Mouse (Mus musculus) ES-Bruce4 (cell line): ENCODE measurements around the gene Zfp653. TPM values are rescaled to one million over a fixed set of nuclear protein-coding genes. Genes with fewer than 3 reads are reported as not detected.
"Not testable (repeated sequence)": the region's sequence is repeated elsewhere in the genome, so short reads cannot be mapped to it uniquely, and the experiment has no call there.

Experiments
- H3K27ac ChIP-seq: 2 replicates; pipeline ENCODE4 v1.5.1; 2012; ENCODE audit warnings: low read length, inconsistent platforms; ENCODE audit not compliant: insufficient read depth
- H3K27me3 ChIP-seq: 2 replicates; pipeline ENCODE4 v1.6.1; 2012; ENCODE audit warnings: mild to moderate bottlenecking, low read length, inconsistent platforms; ENCODE audit not compliant: control insufficient read depth, poor library complexity, insufficient read depth, severe bottlenecking
- H3K36me3 ChIP-seq: 2 replicates; pipeline ENCODE4 v1.6.1; 2012; ENCODE audit warnings: inconsistent platforms, mild to moderate bottlenecking, low read length, moderate library complexity; ENCODE audit not compliant: control insufficient read depth, poor library complexity, insufficient read depth, severe bottlenecking
- H3K4me1 ChIP-seq: one replicate; pipeline ENCODE4 v1.8.1; 2011; ENCODE audit warnings: low read length; ENCODE audit not compliant: control insufficient read depth, insufficient read depth
- H3K4me3 ChIP-seq: 2 replicates; pipeline ENCODE4 v1.5.1; 2011; ENCODE audit warnings: low read depth, mild to moderate bottlenecking, low read length
- H3K9ac ChIP-seq: 2 replicates; pipeline ENCODE4 v1.6.1; 2012; ENCODE audit warnings: low read depth, mild to moderate bottlenecking, inconsistent platforms; ENCODE audit not compliant: poor library complexity, severe bottlenecking
- H3K9me3 ChIP-seq: replicated peaks from 2 replicates; pipeline ENCODE4 v1.6.1; 2012; ENCODE audit warnings: mild to moderate bottlenecking, low read length, inconsistent platforms; ENCODE audit not compliant: control insufficient read depth, poor library complexity, insufficient read depth, severe bottlenecking
- CTCF ChIP-seq: IDR thresholded peaks from one replicate; pipeline ENCODE4 v1.8.1; 2011; ENCODE audit warnings: low read depth, low read length
- EP300 ChIP-seq: IDR thresholded peaks from 2 replicates; pipeline ENCODE4 v1.6.1; 2011; ENCODE audit warnings: low read depth, low read length; ENCODE audit not compliant: insufficient read depth
- POLR2A ChIP-seq: IDR thresholded peaks from one replicate; pipeline ENCODE4 v1.8.1; 2011; ENCODE audit warnings: low read length; ENCODE audit not compliant: insufficient read depth
- polyA plus RNA-seq: library from polyadenylated mRNA; stranded (reverse); fragments of >200 nt; gene quantifications from 2 replicates; pipeline ENCODE4 v1.2.4, GENCODE M21; 2011; ENCODE audit warnings: low read depth; ENCODE audit not compliant: missing spikeins, insufficient read depth, insufficient read length

The Zfp653 gene
- polyA plus RNA-seq, 1 experiment: 7.2 TPM

DNA sequence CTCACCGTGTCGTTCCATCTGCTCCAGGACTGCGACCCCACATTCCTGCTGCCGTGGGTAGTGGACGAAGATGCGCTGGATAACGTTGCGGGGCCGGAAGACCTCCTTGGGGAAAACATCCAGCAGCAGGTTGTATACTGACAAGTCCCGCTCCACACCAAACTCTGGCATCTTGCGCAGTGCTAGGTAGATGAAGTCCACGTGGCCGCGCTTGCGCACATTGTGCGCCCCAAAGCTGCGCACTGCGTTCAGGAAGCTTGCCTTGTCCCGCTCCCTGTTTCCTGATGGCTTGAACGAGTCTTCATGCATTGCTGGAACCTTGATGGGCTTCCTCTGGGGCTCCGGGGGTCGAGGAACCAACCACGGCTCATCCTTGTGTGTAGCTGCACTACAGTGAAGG is 5.0 kb upstream of the Zfp653 start:
- Histone ChIP-seq H3K9ac (peak overlapping the region; percentile 10; the same call in 1 of the 2 replicates), H3K4me3 (peak overlapping the region; percentile 75), H3K9me3 (no peaks in the 10 kb centered on the region), H3K36me3 (peaks cover 8% of the 10 kb centered on the region), H3K27ac (no peak overlapping the region), H3K27me3 (no peaks in the 10 kb centered on the region), H3K4me1 (no peaks in the 10 kb centered on the region)
- TF ChIP-seq POLR2A (no peak), EP300 (no peak), CTCF (no peak)

DNA sequence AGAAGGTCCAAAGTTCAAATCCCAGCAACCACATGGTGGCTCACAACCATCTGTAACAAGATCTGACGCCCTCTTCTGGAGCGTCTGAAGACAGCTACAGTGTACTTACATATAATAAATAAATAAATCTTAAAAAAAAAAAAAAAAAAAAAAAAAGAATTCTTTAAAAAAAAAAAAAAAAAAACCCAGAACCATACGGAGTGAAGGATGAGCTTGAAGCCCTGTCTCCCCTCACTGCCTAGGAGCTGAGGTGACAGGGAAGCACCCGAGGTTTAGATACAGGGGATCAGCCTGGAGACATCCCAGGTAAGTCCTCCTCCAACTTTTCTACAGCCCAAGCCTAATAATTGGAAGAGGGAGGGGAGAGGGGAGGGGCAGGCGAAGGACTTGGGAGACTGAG is 4.6 kb upstream of the Zfp653 start:
- not testable (repeated sequence) for H3K4me1 ChIP-seq, H3K27me3 ChIP-seq, H3K27ac ChIP-seq, H3K36me3 ChIP-seq, H3K9me3 ChIP-seq
- peak overlapping the region; percentile 75 for H3K4me3 ChIP-seq
- H3K9ac ChIP-seq: peak overlapping the region; percentile 10; the same call in 1 of the 2 replicates

GRCm38 (mm10) chr9:22072276-22072675 is 1.1 kb upstream of the Zfp653 start:
- no peaks in the 10 kb centered on the region for H3K4me1 ChIP-seq
- H3K36me3 ChIP-seq: peaks cover 8% of the 10 kb centered on the region
- no peak overlapping the region for H3K4me3 ChIP-seq
- H3K27ac ChIP-seq: no peak overlapping the region
- no peaks in the 10 kb centered on the region for H3K27me3 ChIP-seq
- no peak for TF ChIP-seq EP300
- no peak for TF ChIP-seq CTCF
- no peak for TF ChIP-seq POLR2A
- H3K9ac ChIP-seq: no peak overlapping the region
- H3K9me3 ChIP-seq: no peaks in the 10 kb centered on the region

DNA sequence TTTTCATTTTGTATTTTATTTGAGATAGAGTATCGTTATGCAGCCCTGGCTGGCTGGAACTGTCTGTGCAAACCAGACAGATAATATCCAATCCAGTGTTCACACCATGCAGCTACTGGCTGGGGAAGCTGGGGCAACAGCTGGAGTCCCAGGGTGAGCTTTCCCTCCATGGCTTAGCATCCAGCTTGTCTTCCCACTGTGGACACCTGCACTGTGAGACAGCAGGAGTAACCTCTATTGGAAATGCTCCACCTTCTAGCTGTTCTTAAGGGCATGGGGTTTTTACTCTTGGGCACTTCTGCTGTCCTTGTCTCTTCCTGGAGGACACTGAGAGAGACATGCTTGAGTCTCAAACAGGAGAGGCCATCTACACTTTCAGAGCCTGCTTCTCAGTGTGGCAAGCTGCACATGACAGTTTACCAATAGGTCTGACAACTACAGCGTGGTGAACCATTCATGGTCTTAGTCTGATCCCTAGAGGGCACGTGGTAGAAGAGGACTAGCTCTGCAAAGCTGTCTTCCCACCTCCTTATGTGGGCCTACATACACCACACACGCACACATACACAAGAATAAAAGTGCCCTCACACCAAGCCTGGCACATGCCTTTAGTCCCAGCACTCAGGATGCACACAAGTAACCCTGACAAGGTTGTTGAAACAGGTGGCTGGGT is 1.2 kb downstream of the Zfp653 start:
- Histone ChIP-seq H3K36me3 (peaks cover 8% of the 10 kb centered on the region), H3K27ac (no peak overlapping the region), H3K9me3 (no peaks in the 10 kb centered on the region), H3K9ac (peak overlapping the region; percentile 20; the same call in 1 of the 2 replicates), H3K4me1 (no peaks in the 10 kb centered on the region), H3K27me3 (no peaks in the 10 kb centered on the region), H3K4me3 (peak overlapping the region; percentile 61)
- no peak for TF ChIP-seq POLR2A
- TF ChIP-seq CTCF: no peak
- no peak for TF ChIP-seq EP300

DNA sequence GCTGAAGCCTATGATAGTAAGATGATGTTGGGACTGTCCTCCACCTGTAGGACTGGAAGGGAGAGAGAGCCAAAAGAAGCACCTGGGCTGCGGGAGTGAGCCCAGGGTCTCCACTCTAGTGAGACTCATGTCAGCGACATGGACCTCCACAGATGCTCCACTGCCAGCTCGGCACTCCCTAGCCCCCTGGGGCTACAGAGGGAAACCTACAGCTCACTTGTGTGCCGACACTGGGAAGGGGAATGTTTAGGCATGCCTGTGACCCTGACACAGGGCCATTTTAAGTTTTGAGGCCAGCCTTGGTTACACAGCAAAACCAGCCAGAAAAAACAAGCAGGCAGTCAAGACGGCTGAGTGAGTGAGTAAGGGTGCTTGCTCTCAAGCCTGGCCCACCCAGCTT is 4.0 kb downstream of the Zfp653 start:
- Histone ChIP-seq H3K9me3 (no peaks in the 10 kb centered on the region), H3K4me3 (no peak overlapping the region), H3K27ac (no peak overlapping the region), H3K4me1 (no peaks in the 10 kb centered on the region), H3K9ac (no peak overlapping the region), H3K27me3 (no peaks in the 10 kb centered on the region), H3K36me3 (peaks cover 4% of the 10 kb centered on the region; the same call in 1 of the 2 replicates)
- TF ChIP-seq EP300 (no peak), POLR2A (no peak), CTCF (no peak)

DNA sequence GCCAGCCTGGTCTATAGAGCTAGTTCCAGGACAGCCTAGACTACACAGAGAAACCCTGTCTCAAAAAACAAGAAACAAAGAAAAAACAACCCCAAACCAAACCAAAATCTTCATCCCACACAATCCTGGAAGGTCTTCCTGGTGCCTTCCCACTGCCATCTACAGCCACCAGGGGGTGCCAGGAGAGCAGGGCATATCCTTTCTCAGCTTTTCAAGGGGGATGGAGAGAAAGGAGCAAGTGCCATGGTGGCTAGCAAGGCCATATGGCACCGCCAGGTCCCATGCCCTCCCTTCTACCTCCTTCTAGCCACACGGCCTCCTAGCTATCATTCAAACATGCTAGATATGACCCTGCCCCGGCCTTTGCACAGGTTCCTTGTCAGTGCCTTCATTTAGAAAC is 4.7 kb downstream of the Zfp653 start:
- Histone ChIP-seq H3K36me3 (peaks cover 4% of the 10 kb centered on the region; the same call in 1 of the 2 replicates), H3K9me3 (no peaks in the 10 kb centered on the region), H3K27me3 (no peaks in the 10 kb centered on the region), H3K9ac (no peak overlapping the region), H3K27ac (no peak overlapping the region), H3K4me1 (no peaks in the 10 kb centered on the region), H3K4me3 (no peak overlapping the region)
- TF ChIP-seq EP300 (no peak), POLR2A (no peak), CTCF (peak; percentile 76)
